Mouse (Mus musculus) spleen, postnatal 14 days (tissue): ENCODE results near the gene Myo7a.

Experiments used
- DNase-seq, 2 experiments: peaks; one replicate each; pipeline ENCODE4 v3.0.0; 2021 to 2022; ENCODE audit warnings: low spot score in 2 of 2

The Myo7a gene

DNA sequence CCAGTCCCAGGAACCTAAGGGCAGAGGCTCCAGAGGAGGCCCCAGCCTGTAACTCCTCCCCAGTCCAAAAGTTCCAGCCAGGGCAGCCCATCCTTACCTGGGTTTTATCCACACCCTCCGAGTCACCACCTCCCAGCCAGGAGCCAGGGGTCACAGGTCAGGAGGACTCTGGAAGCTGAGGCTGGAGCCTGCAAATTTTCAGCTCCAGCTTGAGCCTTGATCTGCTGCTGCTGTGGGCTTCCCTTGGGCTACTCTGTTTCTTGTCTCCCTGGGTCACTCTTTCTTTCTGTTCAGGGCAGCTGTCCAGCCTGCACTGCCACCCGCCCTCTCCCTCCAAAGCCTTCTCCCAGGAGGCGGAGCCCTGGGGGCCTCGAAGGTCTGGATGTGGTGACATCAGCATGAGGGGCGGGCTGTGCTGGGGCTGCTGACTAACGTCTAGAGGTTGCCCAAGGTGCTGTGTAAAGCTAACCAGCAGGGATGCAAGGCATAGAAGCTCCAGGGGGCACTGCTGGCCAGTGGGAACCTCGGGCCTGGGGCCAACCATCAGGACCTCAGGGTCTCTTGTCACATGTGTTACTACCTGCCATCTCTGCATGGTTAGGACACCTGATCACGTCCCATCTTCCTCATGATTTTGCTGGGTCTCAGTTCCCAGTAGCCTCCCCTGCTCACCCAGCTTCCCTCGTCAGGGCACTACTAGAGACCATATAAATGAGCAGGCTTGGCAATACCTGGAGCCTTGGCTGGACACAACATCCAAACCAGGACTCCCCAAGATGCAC, at the start of gene Myo7a:
Myo7a (minus strand) TSS at position 346 of the 782 bp plus-strand sequence.
- DNase-seq: no peak

DNA sequence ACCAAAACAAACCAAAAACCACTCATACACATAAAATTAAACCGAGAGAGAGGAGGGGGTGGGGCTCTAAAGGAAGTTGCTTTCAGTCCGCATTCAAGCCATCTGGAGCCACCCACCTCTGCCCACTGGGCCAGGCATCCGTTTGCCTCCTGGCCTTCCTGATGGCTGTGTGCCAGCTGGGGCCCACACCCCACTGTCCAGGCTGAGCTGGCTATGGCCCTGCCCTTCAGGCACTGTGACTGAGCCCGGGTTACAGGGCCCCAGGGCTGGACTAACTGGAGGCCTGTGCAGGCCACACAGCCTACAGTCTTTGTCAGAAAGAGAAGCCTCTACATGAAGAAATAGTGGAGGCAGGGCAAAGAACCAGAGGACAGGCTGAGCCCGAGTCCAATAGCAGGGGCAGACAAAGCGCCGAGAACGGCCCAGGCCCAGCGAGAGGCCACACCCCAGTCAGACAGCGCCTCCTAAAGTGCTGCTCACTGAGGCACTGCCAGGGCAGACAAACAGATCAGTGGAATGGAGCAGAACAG, 45.7 kb upstream of the Myo7a start:
- peak in 1 of 2 experiments; percentile 45 for DNase-seq

DNA sequence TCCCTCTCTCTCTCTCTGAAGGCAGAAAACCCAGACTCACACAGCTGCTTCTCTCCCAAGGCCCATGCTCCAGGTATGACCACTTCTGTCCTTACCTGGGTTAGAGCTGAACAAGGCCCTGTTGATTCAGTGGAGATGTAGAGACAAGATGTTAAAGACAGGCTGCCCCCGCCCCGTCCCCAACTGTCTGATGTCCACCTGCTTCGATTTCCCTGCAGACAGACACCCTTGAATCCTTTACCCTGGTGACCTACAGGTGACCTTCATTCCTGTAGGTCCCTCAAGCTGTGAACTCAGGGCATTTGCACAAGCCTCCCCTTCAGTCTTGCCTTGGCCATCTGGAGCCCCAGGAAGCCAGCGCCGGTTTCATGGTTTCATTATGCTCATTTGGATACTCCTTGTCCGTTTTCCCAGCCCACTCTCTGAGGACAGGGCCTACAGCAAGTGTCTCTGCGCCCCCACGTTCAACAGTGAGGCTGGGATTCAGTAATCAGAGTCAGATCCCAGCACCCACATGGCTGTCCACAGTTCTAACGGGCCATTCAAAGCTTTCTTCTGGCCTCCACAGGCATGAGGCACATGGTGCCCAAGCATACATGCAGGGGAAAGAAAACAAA, 45.2 kb upstream of the Myo7a start:
- no peak for DNase-seq

DNA sequence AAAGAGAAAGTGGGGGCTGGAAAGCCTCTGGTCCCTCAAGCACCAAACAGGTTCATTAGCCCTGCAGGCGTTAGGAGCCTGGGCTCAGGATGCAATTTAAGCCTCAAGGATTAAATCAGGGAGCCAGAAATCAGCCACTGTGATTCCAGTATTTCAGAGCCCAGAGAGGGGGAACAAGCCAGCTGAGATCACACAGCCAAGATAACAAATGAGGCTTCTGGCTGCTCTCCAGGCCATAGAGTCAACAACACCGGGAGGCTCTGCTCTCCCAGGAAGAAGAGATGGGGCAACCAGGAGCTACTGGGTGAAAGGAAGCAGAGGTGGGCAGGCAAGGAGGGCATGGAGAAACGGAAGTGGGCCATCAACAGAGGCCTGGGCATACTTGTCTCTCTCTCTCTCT, 44.4 kb upstream of the Myo7a start:
- DNase-seq: no peak

DNA sequence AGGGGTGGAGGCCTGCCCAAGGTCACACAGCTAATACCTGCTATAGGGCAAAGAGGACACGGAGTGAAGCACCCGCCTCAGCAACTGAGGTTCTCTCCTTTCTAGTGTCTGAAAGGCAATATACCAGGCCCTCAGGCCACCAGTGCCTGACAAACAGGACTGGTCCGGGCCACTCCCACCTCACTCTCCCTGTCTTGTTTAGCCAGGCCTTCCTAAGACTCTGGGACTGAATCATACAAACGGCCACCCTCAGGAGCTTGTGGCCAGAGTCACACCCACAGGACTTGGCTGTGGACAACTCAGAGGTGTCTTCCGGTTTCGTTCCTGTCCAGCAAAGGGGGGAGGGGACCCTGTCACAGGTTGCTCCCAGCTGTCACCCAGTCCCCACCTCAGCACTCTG, 42.9 kb upstream of the Myo7a start:
- no peak for DNase-seq

DNA sequence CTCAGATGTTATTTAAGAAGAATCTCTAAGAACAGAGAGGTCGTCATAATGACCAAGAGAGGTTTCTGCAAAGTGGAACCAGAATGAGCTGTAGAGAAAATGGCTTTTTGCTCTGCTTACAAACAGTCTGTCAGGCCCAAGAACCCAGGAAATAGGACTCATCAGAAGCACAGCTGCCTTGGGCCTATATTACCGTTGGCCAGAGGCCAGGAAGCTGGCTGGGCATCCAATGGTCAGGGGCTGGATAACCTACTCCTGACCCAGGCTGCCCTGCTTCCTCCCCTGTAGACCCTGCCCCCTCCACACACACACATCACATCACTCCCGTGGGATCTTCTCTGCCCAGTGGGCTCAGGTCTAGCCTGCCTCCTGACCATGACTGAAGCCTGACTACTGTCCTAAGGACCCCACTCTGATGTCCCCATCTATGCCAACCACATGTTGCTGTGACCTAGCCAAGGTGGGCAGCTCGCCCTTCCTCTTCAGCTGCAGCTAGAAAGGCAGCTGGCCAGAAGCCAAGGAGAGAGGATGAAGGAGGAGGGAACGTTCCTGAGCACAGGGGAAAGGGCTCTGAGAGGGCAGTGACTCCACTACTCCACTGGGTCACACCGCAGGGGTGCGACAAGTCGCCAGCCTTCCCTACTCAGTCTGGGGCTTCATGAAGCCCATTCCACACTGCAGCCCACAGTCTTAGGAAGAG, 40.9 kb upstream of the Myo7a start:
- no peak for DNase-seq

DNA sequence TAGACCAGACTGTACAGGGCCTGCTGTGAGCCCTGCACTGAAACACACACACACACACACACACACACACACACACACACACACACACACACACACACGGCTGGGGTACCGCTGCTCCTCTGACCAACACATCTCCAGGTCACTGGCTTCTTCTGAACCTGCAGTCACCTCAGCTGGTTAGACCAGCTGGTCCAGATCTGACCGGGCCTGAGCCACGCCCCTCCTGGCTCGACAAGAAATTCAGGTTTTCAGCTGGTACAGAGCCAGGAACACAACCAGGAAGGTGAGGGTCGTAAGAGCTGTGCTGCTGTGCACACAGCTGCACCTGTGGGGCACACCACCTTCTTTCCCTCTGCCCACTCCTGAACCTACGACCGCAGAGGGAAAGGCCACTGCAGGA, 39.2 kb upstream of the Myo7a start:
- no peak for DNase-seq

DNA sequence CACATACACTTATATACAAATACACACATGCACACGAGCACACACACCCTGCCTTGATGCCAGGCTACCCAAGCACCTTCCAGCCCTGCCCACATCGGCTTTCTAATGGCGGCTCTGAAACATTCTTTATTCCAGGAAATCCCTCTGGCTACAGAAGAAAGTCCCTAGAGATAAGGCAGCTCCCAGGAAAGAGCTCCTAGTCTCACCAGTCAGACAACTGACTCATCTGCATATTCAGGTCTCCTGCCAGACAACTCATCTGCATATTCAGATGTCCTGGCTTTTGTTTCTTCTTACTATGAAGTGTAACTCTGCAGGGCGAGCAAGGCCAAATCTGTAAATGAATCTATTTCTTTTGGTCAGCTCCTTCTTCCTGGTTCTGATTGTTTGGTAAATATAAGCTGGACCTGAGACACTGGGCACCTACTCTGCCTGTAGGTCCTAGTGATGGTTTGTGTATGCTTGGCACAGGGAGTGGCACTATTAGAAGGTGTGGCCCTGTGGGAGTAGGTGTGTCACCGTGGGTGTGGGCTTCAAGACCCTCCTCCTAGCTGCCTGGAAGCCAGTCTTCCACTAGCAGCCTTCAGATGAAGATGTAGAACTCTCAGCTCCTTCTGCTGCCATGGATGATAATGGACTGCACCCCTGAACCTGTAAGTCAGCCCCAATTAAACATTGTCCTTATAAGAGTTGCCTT, 38.5 kb upstream of the Myo7a start:
- DNase-seq: no peak

DNA sequence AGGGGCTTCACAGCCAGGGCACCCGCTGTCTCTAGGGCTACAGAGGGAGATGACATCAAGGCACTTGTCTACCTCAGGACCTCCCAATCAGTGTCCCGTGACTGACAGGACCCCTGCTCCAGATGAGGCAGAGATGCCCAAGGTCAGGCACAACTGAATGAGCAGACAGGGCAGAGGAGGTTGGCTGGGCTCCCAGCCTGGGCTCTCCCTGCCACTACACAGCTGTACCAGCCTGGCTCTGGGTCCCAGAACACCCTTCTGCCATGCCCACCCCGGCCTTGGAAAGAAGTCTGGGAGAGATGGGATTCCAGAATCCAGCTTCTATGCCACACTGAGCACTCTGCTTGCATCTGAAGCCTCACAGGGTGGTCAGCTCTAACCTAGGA, 36.9 kb upstream of the Myo7a start:
- no peak for DNase-seq

DNA sequence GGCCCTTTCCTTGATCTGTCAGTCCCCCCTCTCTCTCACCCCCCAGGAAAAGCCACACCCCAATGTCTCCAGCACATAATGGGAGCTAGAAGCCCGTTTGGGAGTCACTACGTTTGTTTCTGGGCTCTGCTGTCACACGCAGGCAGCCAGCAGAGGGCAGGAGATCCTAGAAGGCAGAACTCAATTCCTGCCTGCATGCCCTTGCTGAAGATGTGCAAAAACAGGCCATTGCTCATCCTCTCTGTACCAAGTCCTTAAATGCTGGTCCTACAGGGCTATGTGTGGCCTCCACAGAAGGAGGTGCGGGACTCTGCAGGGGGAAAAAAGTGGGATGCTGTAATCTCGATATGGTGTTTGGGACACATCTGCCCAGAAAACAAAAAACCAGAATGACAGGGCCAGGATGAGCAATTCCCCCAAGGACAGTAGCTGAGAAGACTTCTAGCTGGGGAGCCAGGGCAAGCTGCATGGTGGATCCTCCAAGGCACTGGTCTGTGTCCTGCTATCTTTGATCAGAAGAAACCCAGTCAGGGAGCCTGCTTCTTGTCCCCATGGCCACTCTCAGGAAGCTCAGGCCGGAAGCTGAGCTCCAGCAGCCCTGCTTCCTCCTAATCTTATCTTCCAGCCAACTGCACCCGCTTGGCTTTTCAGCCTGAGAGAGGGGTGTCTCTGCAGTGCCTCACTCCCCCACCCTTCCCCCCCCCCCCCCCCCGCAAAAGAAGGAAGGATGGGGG, 36.4 kb upstream of the Myo7a start:
- peak; percentile 45 to 58 for DNase-seq

DNA sequence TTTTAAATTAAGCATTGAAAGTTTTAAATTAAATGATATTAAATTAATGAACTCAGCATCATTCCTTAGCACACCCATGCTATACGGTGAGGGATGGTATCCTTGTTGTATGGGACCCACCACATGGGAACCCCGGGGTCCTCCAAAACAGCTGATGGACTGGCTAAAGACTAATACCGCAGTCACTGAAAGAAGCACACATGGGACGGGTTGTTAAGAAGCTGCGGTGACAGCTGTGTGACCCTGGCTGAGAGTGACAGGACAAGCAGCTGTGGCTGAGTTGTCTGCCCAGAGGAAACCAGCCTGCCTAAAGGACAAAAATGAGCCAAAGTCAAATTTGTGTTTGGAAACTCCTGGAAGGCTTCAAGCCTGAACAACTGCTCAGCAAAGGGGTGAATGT, 34.6 kb upstream of the Myo7a start:
- no peak for DNase-seq

DNA sequence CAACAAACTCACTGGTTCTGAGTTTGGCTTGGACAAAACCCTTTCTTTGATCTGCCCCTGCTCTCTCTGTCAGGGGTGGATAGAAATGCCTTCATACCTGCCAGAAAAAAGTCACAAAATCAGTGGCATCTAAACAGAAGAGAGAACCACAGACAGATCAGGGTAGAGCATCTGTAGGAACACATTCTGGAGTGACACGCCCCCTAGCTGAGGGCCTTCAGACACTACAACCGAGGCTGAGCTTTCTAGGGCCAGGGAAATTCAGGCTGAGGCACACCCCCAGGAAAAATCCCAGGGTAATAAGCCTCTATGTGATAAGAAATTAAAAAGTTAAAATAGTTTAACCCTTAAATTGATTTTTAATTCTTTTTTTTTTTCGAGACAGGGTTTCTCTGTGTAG, 34.0 kb upstream of the Myo7a start:
- DNase-seq: no peak

DNA sequence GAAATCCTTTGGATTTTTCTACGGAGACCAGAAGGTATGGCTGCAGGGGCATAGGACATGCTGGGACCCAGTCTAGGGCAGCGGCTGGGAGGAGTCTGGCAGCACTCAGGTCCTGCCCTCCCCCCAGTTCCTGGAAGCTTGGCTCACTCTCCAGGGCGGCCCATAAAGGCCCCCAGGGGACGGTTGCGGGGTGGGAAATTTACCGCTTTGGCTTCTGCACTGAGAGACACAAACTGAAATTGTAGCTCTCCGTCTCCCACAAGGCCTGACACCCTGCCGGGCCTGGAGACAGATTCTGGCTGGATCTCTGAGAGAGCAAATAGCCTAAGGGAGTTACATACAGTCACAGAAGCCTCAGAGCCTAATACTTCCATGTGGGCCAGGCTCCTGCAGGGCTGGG, 33.1 kb upstream of the Myo7a start:
- no peak for DNase-seq

DNA sequence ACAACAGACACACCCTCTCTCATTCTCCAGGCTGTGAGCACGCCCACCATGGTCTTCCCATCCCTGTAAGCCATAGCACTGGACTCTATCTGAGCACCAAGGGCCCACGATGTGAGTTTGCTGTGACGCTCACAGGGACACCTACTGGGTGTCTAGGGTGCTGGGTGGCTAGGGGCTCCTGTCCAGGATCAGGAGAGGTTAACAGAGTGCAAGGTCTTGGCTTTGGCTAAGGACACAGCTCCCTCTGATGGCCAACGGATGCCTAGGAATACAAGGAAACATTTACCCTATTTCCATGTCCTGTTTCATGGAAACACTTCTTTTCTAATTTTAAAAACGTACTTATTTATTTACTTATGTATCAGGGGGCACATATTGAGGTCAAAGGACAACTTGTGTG, 31.2 kb upstream of the Myo7a start:
- DNase-seq: no peak

DNA sequence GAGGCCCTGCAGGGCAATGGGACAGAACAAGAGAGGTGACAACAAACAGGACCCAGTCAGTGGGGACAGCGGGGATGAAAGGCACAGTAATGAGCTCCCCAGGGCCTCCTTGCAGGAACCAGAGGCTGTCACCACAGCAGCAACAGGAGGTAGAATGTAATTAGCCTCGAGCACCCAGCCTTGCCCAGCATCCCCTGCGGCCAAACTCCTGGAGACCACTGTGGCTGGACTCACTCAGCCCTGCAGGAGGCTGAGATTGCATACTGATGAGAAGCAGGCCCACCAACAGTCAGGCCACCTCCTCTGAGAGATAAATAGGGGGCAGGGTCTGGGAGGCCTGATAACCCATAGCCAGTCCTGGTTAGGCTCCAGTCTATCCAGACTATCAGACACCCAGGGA, 30.5 kb upstream of the Myo7a start:
- no peak for DNase-seq

DNA sequence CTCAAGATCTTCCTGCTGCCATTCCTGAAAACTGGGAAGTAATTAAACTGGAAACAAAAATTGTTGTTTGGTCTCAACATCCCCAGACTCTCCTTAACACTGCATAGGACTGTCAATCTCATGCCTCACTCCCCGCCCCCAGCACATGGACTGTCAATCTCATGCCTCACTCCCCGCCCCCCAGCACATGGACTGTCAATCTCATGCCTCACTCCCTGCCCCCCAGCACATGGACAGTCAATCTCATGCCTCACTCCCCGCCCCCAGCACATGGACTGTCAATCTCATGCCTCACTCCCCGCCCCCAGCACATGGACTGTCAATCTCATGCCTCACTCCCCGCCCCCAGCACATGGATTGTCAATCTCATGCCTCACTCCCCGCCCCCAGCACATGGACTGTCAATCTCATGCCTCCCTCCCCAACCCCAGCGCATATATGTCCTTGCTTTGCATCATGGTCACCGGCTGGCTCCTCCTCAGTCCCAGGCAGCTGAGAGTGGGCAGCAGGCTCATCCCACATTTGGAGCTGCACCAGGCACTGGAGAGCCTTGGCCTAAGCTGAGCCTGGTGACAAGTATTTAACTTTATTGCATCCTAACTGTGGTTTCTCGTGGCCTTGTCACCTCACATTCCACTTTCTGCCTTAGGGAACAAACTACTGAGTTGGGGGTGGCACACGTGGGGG, 29.5 kb upstream of the Myo7a start:
- no peak for DNase-seq

DNA sequence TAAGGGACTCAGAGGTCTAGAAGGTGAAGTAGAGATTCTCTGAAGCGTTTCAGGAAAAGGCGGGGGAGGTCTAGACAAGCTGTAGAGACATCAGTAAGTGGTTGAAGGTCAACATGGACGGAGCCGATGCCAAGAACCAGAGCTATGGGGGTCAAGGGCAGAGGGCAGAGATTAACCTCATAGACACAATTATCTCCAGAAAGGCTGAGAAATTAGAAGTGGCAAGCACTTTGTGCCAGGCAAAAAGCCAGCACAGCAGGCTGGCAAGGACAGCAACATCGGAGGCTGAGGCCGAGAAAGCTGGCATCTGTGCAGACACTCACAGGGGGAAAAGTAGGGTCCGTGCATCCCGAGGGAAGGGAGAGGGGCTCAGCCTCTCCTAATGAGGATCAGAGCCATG, 28.4 kb upstream of the Myo7a start:
- no peak for DNase-seq

DNA sequence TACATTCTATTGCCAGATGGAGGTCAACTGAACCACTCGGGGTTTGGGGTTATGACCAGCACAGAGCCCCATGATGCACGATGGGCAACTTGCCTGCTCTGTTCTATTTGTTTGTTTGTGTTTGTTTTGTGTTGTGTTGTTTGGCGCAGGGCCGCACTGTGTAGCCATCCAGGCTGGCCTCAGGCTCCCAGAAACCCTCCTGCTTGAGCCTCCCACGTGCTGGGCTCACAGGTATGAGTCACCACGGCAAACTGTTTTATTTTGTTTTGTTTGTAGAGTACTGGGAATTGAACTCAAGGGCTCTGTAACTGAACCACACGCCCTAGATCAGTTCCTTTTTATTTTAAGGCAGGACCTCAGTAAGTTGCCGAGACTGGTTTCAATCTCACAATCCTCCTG, 27.1 kb upstream of the Myo7a start:
- DNase-seq: no peak

DNA sequence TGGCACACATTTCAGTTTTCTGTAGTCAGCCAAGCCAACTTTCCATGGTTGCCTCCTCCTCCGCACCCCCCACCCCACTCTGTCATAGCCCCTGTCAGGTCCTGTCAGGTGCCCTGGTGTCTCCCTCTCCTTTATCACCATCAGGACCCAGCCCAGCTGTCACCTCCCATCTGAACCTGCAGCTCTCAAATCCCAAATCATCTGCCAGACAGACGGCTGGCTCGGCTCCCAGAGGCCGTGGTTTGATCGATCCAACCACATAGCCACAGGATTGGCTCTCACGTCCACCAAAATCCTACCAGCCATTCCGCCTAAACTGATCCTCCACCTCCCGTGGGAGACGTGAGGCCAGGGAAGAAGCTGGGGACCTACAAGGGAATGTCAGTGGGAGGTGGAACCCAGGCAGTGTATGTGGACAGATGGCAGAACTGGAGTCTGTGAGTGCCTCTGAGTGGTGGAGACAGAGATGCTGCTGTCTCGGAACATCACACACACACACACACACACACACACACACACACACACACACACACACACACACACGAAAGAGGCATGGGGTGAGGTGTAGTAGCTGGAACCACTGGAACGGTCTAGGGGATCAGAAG, 26.6 kb upstream of the Myo7a start:
- DNase-seq: no peak

DNA sequence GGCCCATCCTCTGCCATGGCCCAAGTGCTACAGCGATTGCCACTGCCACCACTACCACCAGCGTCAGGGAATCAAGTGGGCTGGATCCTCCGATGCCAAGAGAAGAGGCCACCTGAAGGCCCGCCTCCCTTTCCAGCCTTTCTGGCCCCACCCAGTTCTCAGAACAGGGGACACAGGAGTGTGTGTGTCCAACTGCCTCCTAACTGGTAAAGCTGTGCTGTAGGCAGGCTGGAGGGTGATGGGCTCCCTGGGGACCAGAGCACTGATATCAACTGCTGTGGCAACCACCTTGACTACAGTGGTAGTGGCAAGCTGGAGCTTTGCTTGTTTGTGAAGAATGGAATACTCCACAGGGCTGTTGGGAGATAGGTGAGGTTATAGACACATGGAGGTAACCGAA, 26.1 kb upstream of the Myo7a start, which contains the start of gene Omp:
Omp (minus strand) TSS at position 101 of the 400 bp plus-strand sequence.
- no peak for DNase-seq
